Mouse (Mus musculus): ENCODE results near the gene Elavl3. TPM values are rescaled to one million over a fixed set of nuclear protein-coding genes. Genes with fewer than 3 reads are reported as not detected.

The Elavl3 gene
- polyA plus RNA-seq, 1 experiment from 2014 or later = 0.29 TPM

DNA sequence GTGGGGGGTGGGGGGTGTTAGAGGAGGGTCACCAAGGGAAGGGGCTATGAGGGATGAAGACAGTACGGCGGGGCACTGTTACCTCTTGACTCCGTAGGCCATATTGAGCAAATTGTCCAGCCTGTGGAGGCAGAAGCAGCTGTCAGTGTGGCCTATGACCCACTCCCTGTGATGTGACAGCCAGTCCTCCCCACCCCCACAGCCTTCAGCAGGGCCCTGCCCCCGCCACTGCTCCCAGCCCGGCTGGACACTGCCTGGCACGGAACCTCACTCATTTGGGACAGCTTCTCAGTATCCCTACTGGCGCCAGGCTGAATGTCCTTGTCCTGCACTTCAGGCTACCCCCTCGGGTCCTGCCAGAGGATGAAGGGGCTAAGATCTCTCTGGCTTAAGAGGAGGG lies 27.2 kb downstream of the Elavl3 start:
- 59% methylated on average over 8 of the region's 8 CpGs for WGBS
- H3K9me3 ChIP-seq = no peaks in the 10 kb centered on the region
- peaks cover 15% of the 10 kb centered on the region; the same call in 1 of the 2 replicates for H3K4me1 ChIP-seq
- H3K27me3 ChIP-seq (ENCODE audit: insufficient read depth, poor library complexity, severe bottlenecking) = peaks cover 9% of the 10 kb centered on the region; the same call in 1 of the 2 replicates
- DNase-seq (ENCODE audit: low spot score) = no peak
- H3K36me3 ChIP-seq = no peaks in the 10 kb centered on the region
- no peak overlapping the region for H3K4me3 ChIP-seq
- H3K27ac ChIP-seq = no peak overlapping the region

- Histone ChIP-seq H3K4me3 (no peak overlapping the region), H3K27ac (no peak overlapping the region), H3K36me3 (peaks cover 23% of the 10 kb centered on the region), H3K4me1 (no peaks in the 10 kb centered on the region), H3K27me3 (ENCODE audit: insufficient read depth, poor library complexity, severe bottlenecking) (no peaks in the 10 kb centered on the region), H3K9me3 (no peaks in the 10 kb centered on the region)
- 67% methylated on average over 7 of the region's 7 CpGs for WGBS
- DNase-seq (ENCODE audit: low spot score) = no peak
Measured at GRCm38 (mm10) chr9:22017208-22017825, 34.5 kb downstream of the Elavl3 start.

DNA sequence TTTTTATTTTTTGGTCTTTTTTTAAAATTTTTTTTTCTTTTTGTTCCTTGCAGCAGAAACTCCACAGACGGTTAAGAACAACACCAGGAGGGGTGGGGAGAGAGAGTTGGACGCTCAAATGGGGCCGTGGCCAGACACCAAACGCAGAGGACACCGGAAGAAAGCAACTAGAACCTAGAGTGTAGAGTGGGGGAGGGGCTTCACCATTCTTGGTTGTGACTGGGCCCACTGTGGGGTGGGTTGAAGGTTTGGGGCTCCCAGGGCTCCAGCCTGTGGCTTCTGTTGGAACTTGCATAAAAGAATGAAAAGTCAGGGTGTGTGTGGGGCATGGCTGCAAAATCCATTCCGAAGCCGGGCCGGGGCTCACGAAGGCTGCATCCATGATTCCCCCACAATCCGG lies 35.6 kb downstream of the Elavl3 start:
- 72% methylated on average over 10 of the region's 10 CpGs for WGBS
- Histone ChIP-seq H3K4me1 (no peaks in the 10 kb centered on the region), H3K4me3 (no peak overlapping the region), H3K36me3 (peaks cover 34% of the 10 kb centered on the region), H3K9me3 (no peaks in the 10 kb centered on the region), H3K27me3 (ENCODE audit: insufficient read depth, poor library complexity, severe bottlenecking) (no peaks in the 10 kb centered on the region), H3K27ac (no peak overlapping the region)
- DNase-seq (ENCODE audit: low spot score) = no peak

DNA sequence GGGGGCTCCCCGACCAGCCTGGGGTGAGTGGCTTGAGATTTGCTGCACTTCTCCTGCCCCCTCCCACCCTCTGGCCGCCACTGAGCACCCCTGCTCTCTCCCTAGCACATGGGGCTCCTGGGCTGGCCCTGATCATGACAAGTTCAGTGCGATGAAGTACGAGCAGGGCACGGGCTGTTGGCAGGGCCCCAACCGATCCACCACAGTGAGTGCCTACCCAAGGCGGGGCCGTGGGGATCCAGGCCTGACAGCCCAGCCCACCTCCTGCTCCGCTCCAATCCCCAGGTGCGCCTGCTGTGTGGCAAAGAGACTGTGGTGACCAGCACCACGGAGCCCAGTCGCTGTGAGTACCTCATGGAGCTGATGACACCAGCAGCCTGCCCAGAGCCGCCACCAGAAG lies 39.1 kb downstream of the Elavl3 start:
- DNase-seq (ENCODE audit: low spot score) = no peak
- Histone ChIP-seq H3K4me3 (no peak overlapping the region), H3K27ac (no peak overlapping the region), H3K27me3 (ENCODE audit: insufficient read depth, poor library complexity, severe bottlenecking) (no peaks in the 10 kb centered on the region), H3K36me3 (peaks cover 69% of the 10 kb centered on the region), H3K4me1 (no peaks in the 10 kb centered on the region), H3K9me3 (no peaks in the 10 kb centered on the region)
- WGBS = 93% methylated on average over 13 of the region's 13 CpGs

GRCm38 (mm10) chr9:22011055-22011454 lies 40.8 kb downstream of the Elavl3 start:
- Histone ChIP-seq H3K27me3 (ENCODE audit: insufficient read depth, poor library complexity, severe bottlenecking) (no peaks in the 10 kb centered on the region), H3K4me3 (no peak overlapping the region), H3K36me3 (peaks cover 86% of the 10 kb centered on the region), H3K27ac (no peak overlapping the region), H3K9me3 (no peaks in the 10 kb centered on the region), H3K4me1 (no peaks in the 10 kb centered on the region)
- 83% methylated on average over 5 of the region's 5 CpGs for WGBS
- DNase-seq (ENCODE audit: low spot score) = no peak

GRCm38 (mm10) chr9:22004546-22004945 lies 47.3 kb downstream of the Elavl3 start:
- Histone ChIP-seq H3K4me3 (peak overlapping the region; percentile 83; the same call in 1 of the 2 replicates), H3K36me3 (peaks cover 57% of the 10 kb centered on the region), H3K27me3 (ENCODE audit: insufficient read depth, poor library complexity, severe bottlenecking) (no peaks in the 10 kb centered on the region), H3K9me3 (no peaks in the 10 kb centered on the region), H3K27ac (no peak overlapping the region; the same call in 1 of the 2 replicates), H3K4me1 (peaks cover 24% of the 10 kb centered on the region)
- DNase-seq (ENCODE audit: low spot score) = no peak
- WGBS = 92% methylated on average over 12 of the region's 12 CpGs

DNA sequence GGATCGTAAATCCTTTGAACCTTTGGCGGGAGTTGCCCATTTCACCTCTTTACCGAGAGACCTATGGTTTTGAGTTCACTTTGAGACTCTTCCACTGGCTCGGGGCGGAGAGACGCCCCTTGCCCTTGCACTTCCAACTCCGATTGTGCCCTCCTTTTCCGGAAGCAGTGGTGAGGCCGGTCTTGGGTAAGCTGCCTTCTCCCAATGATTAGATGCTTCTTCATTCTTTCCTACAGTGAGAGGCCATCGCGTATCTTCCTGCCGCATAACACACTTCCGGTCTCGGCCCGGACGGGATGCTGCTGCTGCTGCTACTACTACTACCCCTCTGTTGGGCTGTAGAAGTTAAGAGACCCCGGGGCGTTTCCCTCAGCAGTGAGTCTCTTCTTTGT lies 48.7 kb downstream of the Elavl3 start:
- H3K4me1 ChIP-seq = peaks cover 24% of the 10 kb centered on the region
- peak; percentile 83 for DNase-seq (ENCODE audit: low spot score)
- peaks cover 2% of the 10 kb centered on the region; the same call in 1 of the 2 replicates for H3K27me3 ChIP-seq (ENCODE audit: insufficient read depth, poor library complexity, severe bottlenecking)
- no peaks in the 10 kb centered on the region for H3K9me3 ChIP-seq
- peaks cover 43% of the 10 kb centered on the region for H3K36me3 ChIP-seq
- H3K27ac ChIP-seq = peak overlapping the region; percentile 87
- under 1% methylated on average over 18 of the region's 18 CpGs for WGBS
- peak overlapping the region; percentile 83 for H3K4me3 ChIP-seq

DNA sequence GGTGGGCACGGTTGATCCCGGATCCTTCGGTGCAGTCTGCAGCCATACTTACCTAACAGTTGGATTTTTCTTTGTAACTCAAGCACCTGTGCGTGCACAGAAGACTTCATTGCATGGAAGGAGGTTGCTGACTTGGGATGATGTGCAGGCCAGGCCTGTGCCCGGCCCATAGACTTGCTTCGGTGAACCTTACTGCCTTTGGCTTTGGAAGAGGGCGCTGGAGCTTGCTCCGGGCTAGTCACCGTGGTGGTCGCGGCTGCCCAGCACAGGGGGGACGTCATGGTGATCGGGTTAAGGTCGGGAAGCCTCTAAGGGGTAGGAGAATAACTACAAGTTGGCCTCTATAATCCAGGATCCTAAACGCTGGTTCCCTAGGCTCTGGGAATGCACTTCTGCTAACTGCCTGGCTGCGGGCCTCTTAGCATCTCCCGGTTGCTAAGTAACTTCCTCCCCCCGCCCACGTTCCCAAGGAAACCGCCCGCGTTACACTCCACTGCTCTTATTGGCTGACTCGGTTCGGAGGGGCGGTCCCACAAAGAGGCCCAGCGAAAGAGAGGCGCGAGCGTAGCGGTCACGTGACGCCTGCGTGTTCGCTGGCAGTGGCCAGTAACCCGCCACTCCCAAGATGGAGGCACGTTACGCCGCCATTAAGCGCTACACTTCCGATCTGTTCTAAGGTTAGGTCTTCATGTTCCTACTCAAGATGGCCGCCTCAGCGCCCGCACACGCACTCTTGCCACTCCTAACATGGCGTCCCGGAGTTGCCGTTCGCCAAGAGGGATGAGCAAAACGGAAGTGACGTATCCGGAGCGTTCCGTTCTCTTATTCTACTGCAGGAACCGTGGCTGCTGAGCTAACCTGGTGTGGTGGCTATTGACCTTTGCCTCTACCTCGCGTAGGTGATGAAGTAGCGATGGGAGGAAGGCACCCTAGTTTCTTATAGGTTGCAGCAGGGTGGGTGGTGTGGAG lies 49.3 kb downstream of the Elavl3 start, which contains the start of the genes Ccdc151 and Prkcsh:
Gene Ccdc151 (minus strand): TSS at position 441 of the 969 bp plus-strand sequence.
Gene Prkcsh (plus strand): TSS at position 613 of the 969 bp plus-strand sequence.
- peaks cover 36% of the 10 kb centered on the region for H3K36me3 ChIP-seq
- 7% methylated on average over 57 of the region's 57 CpGs for WGBS
- DNase-seq (ENCODE audit: low spot score) = peak; percentile 100

GRCm38 (mm10) chr9:22001633-22002032 lies 50.2 kb downstream of the Elavl3 start:
- WGBS = 89% methylated on average over 4 of the region's 4 CpGs
- no peak overlapping the region for H3K4me3 ChIP-seq
- no peaks in the 10 kb centered on the region for H3K9me3 ChIP-seq
- peaks cover 8% of the 10 kb centered on the region; the same call in 1 of the 2 replicates for H3K27me3 ChIP-seq (ENCODE audit: insufficient read depth, poor library complexity, severe bottlenecking)
- H3K4me1 ChIP-seq = peaks cover 24% of the 10 kb centered on the region
- H3K27ac ChIP-seq = no peak overlapping the region
- H3K36me3 ChIP-seq = peaks cover 27% of the 10 kb centered on the region
- no peak for DNase-seq (ENCODE audit: low spot score)

More for the DNA sequence above, 49.3 kb downstream of the Elavl3 start, which contains the start of the genes Ccdc151 and Prkcsh:
- Histone ChIP-seq H3K27me3 (ENCODE audit: insufficient read depth, poor library complexity, severe bottlenecking) (peaks cover 8% of the 10 kb centered on the region; the same call in 1 of the 2 replicates), H3K4me1 (peaks cover 24% of the 10 kb centered on the region), H3K4me3 (peak within 1 kb of the TSS; percentile 83), H3K9me3 (no peaks in the 10 kb centered on the region), H3K27ac (peak within 1 kb of the TSS; percentile 87)

DNA sequence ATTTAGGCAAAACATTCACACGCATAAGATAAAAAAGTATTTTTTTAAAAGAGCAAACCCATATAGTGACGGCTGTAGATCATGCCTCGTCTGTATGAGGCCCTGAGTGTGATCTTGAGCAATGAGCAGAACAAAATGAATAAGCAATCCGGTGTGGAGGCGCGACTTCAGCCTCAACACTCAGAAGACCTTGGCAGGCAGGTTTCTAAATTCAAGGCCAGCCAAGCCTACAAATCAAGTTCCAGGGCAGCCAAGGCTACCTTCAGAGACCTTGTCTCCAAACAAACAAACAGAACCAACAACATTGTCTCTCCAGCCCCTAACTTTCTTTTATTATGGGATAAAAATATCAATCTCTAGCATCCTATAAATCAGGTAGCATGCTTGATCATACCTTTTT lies 51.5 kb downstream of the Elavl3 start:
- 83% methylated on average over 6 of the region's 6 CpGs for WGBS
- peaks cover 14% of the 10 kb centered on the region for H3K36me3 ChIP-seq
- H3K27me3 ChIP-seq (ENCODE audit: insufficient read depth, poor library complexity, severe bottlenecking) = peaks cover 8% of the 10 kb centered on the region; the same call in 1 of the 2 replicates
- peaks cover 24% of the 10 kb centered on the region for H3K4me1 ChIP-seq
- no peak overlapping the region for H3K4me3 ChIP-seq
- no peak overlapping the region for H3K27ac ChIP-seq
- no peaks in the 10 kb centered on the region for H3K9me3 ChIP-seq
- DNase-seq (ENCODE audit: low spot score) = no peak

DNA sequence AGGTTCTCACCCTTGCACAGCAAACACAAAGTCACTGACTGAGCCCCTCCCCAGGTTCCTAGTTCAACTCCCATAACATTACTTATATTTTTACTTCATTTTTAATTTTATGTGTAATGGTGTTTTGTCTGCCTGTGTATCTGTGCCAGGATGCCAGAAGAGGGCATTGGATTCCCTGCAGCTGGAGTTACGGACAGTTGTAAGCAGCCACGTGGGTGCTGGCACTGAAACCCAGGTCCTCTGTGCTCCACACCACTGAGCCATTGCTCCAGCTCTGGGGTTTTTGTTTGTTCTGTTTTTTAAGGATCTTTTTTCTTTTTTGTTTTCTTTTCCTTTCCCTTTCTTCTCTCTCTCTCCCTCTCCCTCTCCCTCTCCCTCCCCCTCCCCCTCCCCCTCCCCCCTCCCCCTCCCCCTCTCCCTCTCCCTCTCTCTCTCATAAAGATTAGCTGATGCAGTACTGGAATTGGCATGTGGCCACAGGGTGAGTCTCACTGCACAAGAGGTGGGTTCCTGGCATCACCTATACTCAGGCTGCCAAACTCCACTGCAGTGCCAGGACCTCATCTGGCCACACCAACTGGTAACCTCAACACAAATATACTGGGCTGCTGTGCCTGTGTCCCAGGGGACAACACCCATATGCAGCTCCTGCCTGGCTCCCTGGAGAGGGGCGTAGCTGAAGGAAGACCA lies 55.5 kb downstream of the Elavl3 start:
- Histone ChIP-seq H3K4me1 (no peaks in the 10 kb centered on the region), H3K27me3 (ENCODE audit: insufficient read depth, poor library complexity, severe bottlenecking) (peaks cover 47% of the 10 kb centered on the region), H3K36me3 (no peaks in the 10 kb centered on the region), H3K27ac (no peak overlapping the region), H3K9me3 (no peaks in the 10 kb centered on the region), H3K4me3 (no peak overlapping the region)
- DNase-seq (ENCODE audit: low spot score) = no peak
- 80% methylated on average over 3 of the region's 3 CpGs for WGBS

DNA sequence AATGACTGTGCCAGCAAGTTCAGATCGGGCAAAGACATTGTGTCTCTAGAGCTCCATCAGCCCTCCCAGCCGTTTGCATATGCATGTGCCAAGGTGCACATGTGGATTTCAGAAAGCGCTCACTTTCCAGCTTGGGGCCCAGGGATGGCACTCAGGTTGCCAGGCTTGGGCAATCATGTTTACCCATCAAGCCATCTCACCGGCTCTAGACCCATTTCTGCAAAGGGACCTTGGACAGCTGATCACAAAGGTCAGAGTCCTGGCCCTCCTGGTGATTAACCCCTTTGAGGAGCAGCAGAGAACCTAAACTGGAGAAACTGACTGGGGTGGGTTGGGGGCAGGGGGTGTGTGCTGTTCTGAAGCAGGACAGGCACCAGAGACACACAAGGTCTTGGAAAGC lies 59.6 kb downstream of the Elavl3 start:
- no peaks in the 10 kb centered on the region for H3K36me3 ChIP-seq
- H3K4me1 ChIP-seq = peaks cover 24% of the 10 kb centered on the region
- no peaks in the 10 kb centered on the region for H3K9me3 ChIP-seq
- H3K27me3 ChIP-seq (ENCODE audit: insufficient read depth, poor library complexity, severe bottlenecking) = peaks cover 80% of the 10 kb centered on the region
- no peak overlapping the region for H3K27ac ChIP-seq
- 79% methylated on average over 4 of the region's 4 CpGs for WGBS
- no peak overlapping the region for H3K4me3 ChIP-seq
- DNase-seq (ENCODE audit: low spot score) = no peak
